Mouse (Mus musculus): Measurements from ENCODE around the gene Olfr350.

Gene Olfr350

DNA sequence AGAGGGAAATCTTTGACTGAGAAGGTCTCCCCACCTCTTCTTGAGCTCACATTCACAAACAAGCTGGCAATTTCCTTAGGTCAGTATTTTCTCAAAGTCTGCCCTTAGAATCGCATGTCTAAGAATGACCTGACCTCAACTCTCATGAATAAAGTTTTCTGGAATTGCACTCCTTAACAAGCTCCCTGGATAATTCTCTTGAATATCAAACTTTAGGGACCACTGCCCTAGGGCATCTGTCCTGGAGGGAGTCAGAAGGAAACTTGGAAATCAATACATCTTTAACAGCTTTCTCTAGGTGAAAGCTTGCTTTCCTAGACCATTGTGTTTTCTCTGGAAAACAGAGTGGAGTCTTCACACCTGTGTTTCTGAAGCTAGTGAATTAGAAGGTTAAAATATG lies at the start of gene Olfr350:
Gene Olfr350, plus strand, starts transcription at position 301 of the 400 bp plus-strand sequence.
- no peak for DNase-seq (ENCODE audit: low read depth)

DNA sequence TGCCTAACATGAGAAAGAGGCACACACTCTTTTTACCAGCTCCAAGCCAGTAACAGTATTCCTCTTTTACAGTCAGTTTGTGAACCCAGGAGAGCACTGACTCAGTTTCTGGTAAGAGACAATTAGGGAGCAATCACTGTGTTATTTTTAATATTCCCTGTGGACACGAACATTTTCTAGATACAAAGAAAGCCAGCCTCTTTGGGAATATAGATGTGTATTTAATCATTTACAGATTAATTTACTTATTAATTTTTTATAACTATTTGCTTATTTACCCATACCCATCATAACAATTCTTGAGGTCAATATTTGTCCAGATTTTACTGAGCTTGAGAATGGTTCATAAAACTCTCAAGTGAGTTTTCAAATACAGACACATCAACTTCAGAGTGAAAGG lies 29.2 kb upstream of the Olfr350 start, which contains the start of gene Olfr3:
Gene Olfr3, minus strand, starts transcription at position 101 of the 400 bp plus-strand sequence.
- no peak for DNase-seq (ENCODE audit: low read depth)

DNA sequence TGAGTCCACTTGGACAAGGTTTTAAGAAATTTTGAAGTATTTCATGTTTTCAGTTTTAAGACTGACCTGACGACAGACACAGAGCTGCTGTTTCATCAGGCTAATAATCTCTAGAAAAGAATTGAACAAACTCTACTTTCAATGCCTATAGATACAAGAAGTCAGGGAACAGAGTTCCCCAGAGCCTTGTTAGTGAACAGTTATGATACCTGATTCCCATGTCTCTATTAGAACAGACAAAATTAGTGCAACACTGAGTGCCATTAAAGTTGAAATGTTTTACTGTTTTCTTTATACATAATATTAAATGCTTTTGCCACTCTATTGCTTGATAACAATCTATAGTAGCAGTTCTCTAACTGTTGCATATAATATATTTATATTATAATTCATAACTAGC lies 16.4 kb downstream of the Olfr350 start, which contains the start of gene Olfr351:
Gene Olfr351, minus strand, starts transcription at position 101 of the 400 bp plus-strand sequence.
- DNase-seq (ENCODE audit: low read depth), result no peak

DNA sequence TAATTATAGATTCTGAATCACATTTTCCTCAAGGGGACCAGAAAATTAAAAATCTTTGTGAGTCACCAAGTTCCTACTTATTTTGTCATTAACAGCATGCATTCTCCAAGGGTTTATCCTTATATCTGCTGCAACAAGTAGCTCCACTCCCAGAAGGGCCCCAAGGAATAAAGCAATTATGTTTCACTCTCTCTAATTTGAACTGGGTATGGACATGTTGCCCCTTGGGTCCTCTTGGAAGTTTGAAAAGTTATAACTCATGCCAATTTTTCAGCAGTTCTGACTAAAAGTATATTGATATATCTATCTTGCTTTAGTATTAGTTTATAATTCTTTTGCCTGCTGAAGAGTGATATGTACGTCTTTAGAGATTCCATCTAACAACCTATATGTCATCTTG lies 22.1 kb downstream of the Olfr350 start, which contains the start of gene Olfr352:
Gene Olfr352, plus strand, starts transcription at position 301 of the 400 bp plus-strand sequence.
- DNase-seq (ENCODE audit: low read depth), result no peak

DNA sequence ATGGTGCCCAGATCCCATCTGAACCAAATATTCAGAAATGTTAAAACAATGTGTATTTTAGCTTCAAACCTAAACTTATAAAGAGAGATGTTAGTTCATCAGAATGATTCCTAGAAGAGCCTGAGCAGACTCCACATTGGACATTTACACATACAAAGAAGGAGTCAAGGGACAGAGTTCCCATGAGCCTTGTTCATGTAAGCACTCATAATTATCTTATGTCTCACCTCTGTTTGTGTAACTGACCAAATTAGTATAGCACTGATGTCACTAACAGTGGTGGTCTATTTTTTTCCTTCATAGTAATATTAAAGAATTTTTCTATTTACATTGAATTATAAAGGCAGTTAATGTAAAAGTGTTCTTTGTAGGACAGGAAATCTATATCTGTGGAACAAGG lies 46.7 kb downstream of the Olfr350 start, which contains the start of gene Olfr353:
Gene Olfr353, minus strand, starts transcription at position 101 of the 400 bp plus-strand sequence.
- no peak for DNase-seq (ENCODE audit: low read depth)

DNA sequence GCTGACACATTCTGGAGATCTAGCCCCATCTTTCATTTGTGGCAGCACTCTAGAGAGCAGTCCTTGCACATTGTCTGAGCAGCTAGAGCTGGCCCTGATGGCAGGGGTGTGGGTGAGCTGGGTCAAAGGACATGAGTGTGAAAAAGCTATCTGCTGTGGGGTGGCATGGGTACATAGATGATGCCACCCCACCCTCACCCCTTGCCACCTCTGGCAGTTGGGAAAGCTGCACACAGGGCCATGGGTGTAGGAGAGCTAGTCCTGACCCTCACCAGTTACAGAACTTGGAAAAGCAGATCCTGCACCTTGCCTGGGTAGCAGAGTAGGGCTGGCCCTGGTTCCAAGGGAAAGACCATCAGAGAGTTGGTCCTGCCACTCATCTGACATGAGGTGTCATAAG lies 51.0 kb downstream of the Olfr350 start:
- no peak for DNase-seq (ENCODE audit: low read depth)

Measured in c-Kit-positive CD71-positive TER-119-negative erythroid progenitor cells, embryonic 14.5 days (primary cell).